Mouse (Mus musculus): Measurements from ENCODE around the gene Cdc26. TPM values are rescaled to one million over a fixed set of nuclear protein-coding genes. Genes with fewer than 3 reads are reported as not detected.
A peak's percentile ranks its signal among the peaks of the same experiment; 100 is the strongest.

Gene Cdc26
- total and polyA plus RNA-seq, 3 experiments: 78.2 to 258 (median 125) TPM

DNA sequence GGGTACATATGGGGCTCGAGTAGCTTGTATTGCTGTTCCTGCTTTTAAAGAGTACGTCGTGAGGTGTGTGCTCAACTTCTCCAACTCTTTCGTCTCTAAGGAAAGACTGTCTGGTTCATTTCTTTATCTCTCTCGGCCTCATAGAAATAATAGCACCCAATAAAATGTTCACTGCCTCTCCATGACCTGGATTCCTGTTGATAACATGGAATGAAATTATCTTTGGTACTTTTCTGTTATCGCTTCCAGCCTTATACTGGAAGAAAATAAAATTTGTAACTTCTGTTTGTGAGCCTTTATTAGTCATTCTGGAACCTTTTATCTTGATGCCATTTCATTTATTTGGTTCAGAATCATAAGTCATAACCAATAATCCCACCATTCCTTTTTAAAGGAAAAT is 25.2 kb downstream of the Cdc26 start:
- Histone ChIP-seq H3K4me1 (ENCODE audit: control insufficient read depth in 1 of 2, insufficient read depth in 2 of 2) (no peaks in the 10 kb centered on the region), H3K4me3 (replicated peaks in 1 of 3; ENCODE audit: low read depth in 2 of 3, low read length in 2 of 3, poor library complexity in 1 of 3) (no peak overlapping the region), H3K27me3 (replicated peaks) (no peaks in the 10 kb centered on the region), H3K4me2 (ENCODE audit: insufficient read depth, low read depth, poor library complexity, severe bottlenecking) (no peak overlapping the region), H3K9me3 (replicated peaks; ENCODE audit: low read length) (no peaks in the 10 kb centered on the region), H3K9ac (ENCODE audit: insufficient read depth, low read depth) (no peak overlapping the region), H3K36me3 (replicated peaks in 1 of 2; ENCODE audit: control insufficient read depth in 1 of 2, insufficient read depth in 1 of 2, low read length in 1 of 2) (peaks cover 11 to 44% of the 10 kb centered on the region in 2 experiments), H3K79me2 (replicated peaks; ENCODE audit: control insufficient read depth, extremely low read depth, insufficient read depth, poor library complexity, severe bottlenecking) (no peaks in the 10 kb centered on the region; the same call in 1 of the 2 replicates), H3K27ac (ENCODE audit: insufficient read depth, low read depth) (no peak overlapping the region)
- no peak for TF ChIP-seq ZC3H11A (IDR thresholded peaks at IDR 0.05; ENCODE audit: low read depth, low read length)
- no peak for TF ChIP-seq PAX5 (IDR thresholded peaks at IDR 0.05; ENCODE audit: low read length)
- no peak for TF ChIP-seq POLR2AphosphoS2 (IDR thresholded peaks at IDR 0.05; ENCODE audit: low read depth, low read length)
- DNase-seq (ENCODE audit: extremely low read depth): no peak
- dilution Hi-C loops (cut with MboI; ENCODE audit: extremely low pct_ligation_motif_present, extremely low pct_unique_long_range_greater_than_20kb, low sequenced_read_pairs) (no loop called here), in situ Hi-C loops (cut with MboI; ENCODE audit: low pct_ligation_motif_present, low pct_unique_long_range_greater_than_20kb, low sequenced_read_pairs) (no loop called here)

DNA sequence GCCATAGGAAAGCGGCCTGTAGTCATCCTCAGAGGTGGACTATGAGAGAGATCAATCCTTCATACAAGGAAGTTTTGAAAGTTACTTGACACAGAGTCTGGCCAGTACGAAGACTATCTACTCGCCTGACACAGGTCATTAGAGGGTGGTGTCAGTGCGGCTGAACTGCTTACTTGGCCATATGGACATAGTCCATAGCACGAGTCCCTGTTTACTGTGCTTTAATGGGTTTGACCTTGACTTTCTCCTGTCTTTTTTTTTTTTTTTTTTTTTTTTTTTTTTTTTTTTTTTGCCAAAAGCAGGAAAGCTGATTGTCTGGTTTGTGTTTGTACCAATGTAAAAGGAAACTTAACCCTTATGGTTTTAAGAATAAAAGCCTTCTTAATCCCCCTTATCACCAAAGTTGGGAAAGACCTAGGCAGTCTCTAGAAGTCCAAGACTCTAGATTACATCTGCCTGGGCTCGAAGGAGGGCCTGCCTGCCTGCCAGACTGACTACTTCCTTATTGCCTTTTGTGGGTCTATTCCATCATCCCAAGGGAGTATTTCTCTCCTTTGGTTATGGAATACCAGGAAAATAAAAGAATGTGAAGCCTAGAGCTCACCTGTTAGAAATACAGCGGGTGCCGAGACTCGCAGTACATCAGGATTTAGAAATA is 28.6 kb downstream of the Cdc26 start:
- H3K27ac ChIP-seq (ENCODE audit: insufficient read depth, low read depth): no peak overlapping the region
- H3K79me2 ChIP-seq (replicated peaks; ENCODE audit: control insufficient read depth, extremely low read depth, insufficient read depth, poor library complexity, severe bottlenecking): no peaks in the 10 kb centered on the region; the same call in 1 of the 2 replicates
- H3K4me3 ChIP-seq (replicated peaks in 1 of 3; ENCODE audit: low read depth in 2 of 3, low read length in 2 of 3, poor library complexity in 1 of 3): no peak overlapping the region
- peaks cover 4 to 27% of the 10 kb centered on the region in 2 experiments for H3K36me3 ChIP-seq (replicated peaks in 1 of 2; ENCODE audit: control insufficient read depth in 1 of 2, insufficient read depth in 1 of 2, low read length in 1 of 2)
- no peak overlapping the region for H3K4me2 ChIP-seq (ENCODE audit: insufficient read depth, low read depth, poor library complexity, severe bottlenecking)
- H3K4me1 ChIP-seq (ENCODE audit: control insufficient read depth in 1 of 2, insufficient read depth in 2 of 2): peaks cover 0 to 3% of the 10 kb centered on the region in 2 experiments; a peak in 1 of 4 replicates
- no peak overlapping the region for H3K9ac ChIP-seq (ENCODE audit: insufficient read depth, low read depth)
- TF ChIP-seq TBP (conservative IDR thresholded peaks at IDR 0.05; ENCODE audit: low read depth, low read length) (no peak), ZNF384 (IDR thresholded peaks at IDR 0.05; ENCODE audit: low read depth, low read length) (peak; percentile 50; the same call in 1 of the 2 replicates)
- dilution Hi-C loops (cut with MboI; ENCODE audit: extremely low pct_ligation_motif_present, extremely low pct_unique_long_range_greater_than_20kb, low sequenced_read_pairs) (no loop called here), in situ Hi-C loops (cut with MboI; ENCODE audit: low pct_ligation_motif_present, low pct_unique_long_range_greater_than_20kb, low sequenced_read_pairs) (no loop called here)
- no peaks in the 10 kb centered on the region for H3K27me3 ChIP-seq (replicated peaks)
- DNase-seq (ENCODE audit: extremely low read depth): no peak
- no peaks in the 10 kb centered on the region for H3K9me3 ChIP-seq (replicated peaks; ENCODE audit: low read length)

DNA sequence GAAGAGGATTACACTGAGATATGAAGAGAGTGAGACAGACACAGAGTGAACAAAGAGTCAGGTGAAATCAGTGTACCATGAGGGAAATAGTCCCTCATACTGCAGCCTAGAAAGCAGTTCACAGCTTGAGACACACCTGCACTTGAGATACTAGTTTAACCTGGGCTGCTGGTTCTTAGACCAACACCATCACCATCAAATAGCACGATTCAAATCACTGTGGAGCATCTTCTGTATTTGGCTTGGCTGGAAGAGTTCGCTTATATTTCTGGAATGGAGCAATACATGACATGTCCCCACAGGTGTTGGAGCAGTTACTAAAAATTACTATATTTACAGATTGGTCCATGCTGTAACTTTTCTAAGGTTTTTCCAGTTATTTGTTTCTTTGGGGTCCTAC is 32.3 kb downstream of the Cdc26 start:
- no peak overlapping the region for H3K4me2 ChIP-seq (ENCODE audit: insufficient read depth, low read depth, poor library complexity, severe bottlenecking)
- peaks cover 0 to 23% of the 10 kb centered on the region in 2 experiments for H3K36me3 ChIP-seq (replicated peaks in 1 of 2; ENCODE audit: control insufficient read depth in 1 of 2, insufficient read depth in 1 of 2, low read length in 1 of 2)
- in situ Hi-C loops (cut with MboI; ENCODE audit: low pct_ligation_motif_present, low pct_unique_long_range_greater_than_20kb, low sequenced_read_pairs) (no loop called here), dilution Hi-C loops (cut with MboI; ENCODE audit: extremely low pct_ligation_motif_present, extremely low pct_unique_long_range_greater_than_20kb, low sequenced_read_pairs) (no loop called here)
- H3K79me2 ChIP-seq (replicated peaks; ENCODE audit: control insufficient read depth, extremely low read depth, insufficient read depth, poor library complexity, severe bottlenecking): peaks cover 3% of the 10 kb centered on the region
- DNase-seq (ENCODE audit: extremely low read depth): no peak
- no peaks in the 10 kb centered on the region for H3K27me3 ChIP-seq (replicated peaks)
- no peak for TF ChIP-seq SMC3 (IDR thresholded peaks at IDR 0.05; ENCODE audit: low read depth, low read length)
- TF ChIP-seq MAFK (IDR thresholded peaks at IDR 0.05; ENCODE audit: insufficient replicate concordance, low read length): no peak
- TF ChIP-seq ETS1 (conservative IDR thresholded peaks at IDR 0.05; ENCODE audit: low read depth, low read length): no peak
- TF ChIP-seq SIN3A (IDR thresholded peaks at IDR 0.05; ENCODE audit: low read length): no peak
- TF ChIP-seq EP300 (IDR thresholded peaks at IDR 0.05; ENCODE audit: low read length): no peak
- TF ChIP-seq USF2 (conservative IDR thresholded peaks at IDR 0.05; ENCODE audit: low read depth, low read length): no peak
- TF ChIP-seq MYC (IDR thresholded peaks at IDR 0.05; ENCODE audit: low read depth, low read length): no peak
- TF ChIP-seq PAX5 (IDR thresholded peaks at IDR 0.05; ENCODE audit: low read length): no peak
- no peak for TF ChIP-seq MEF2A (IDR thresholded peaks at IDR 0.05; ENCODE audit: borderline replicate concordance, low read depth, low read length)
- H3K27ac ChIP-seq (ENCODE audit: insufficient read depth, low read depth): no peak overlapping the region
- H3K4me3 ChIP-seq (replicated peaks in 1 of 3; ENCODE audit: low read depth in 2 of 3, low read length in 2 of 3, poor library complexity in 1 of 3): no peak overlapping the region
- H3K9me3 ChIP-seq (replicated peaks; ENCODE audit: low read length): no peaks in the 10 kb centered on the region
- peaks cover 0 to 3% of the 10 kb centered on the region in 2 experiments; a peak in 1 of 4 replicates for H3K4me1 ChIP-seq (ENCODE audit: control insufficient read depth in 1 of 2, insufficient read depth in 2 of 2)
- no peak overlapping the region for H3K9ac ChIP-seq (ENCODE audit: insufficient read depth, low read depth)
